Mouse (Mus musculus): ENCODE measurements around the gene Uba2. TPM values are rescaled to one million over a fixed set of nuclear protein-coding genes. Genes with fewer than 3 reads are reported as not detected.

Gene Uba2
- total and polyA plus RNA-seq, 3 experiments: 57.5 to 334 (median 253) TPM

GRCm38 (mm10) chr7:34094911-34095481 is 74.4 kb downstream of the Uba2 start, which contains the start of gene Scgb1b30:
Scgb1b30 (plus strand) TSS chr7:34095431.
- Histone ChIP-seq H3K36me3 (replicated peaks) (no peaks in the 10 kb centered on the region), H3K27me3 (ENCODE audit: insufficient read depth, low read length) (no peaks in the 10 kb centered on the region), H3K4me3 (ENCODE audit: low read depth, low read length) (no peak within 1 kb of the TSS), H3K4me1 (ENCODE audit: insufficient read depth, low read depth, low read length) (no peaks in the 10 kb centered on the region), H3K9me3 (replicated peaks) (no peaks in the 10 kb centered on the region)
- ATAC-seq (ENCODE audit: extremely low read depth, insufficient number of reproducible peaks, low FRiP score, poor library complexity, severe bottlenecking) (no peak), DNase-seq (ENCODE audit: low spot score) (no peak)
- no peak for TF ChIP-seq CTCF (IDR thresholded peaks at IDR 0.05; ENCODE audit: low read depth, low read length)
- no peak for TF ChIP-seq TAL1 (conservative IDR thresholded peaks at IDR 0.05; ENCODE audit: low read depth, low read length)
- no peak for TF ChIP-seq GATA1 (IDR thresholded peaks at IDR 0.05; ENCODE audit: borderline replicate concordance, low read length)
- no peak for TF ChIP-seq GATA2 (IDR thresholded peaks at IDR 0.05; ENCODE audit: borderline replicate concordance, low read depth, low read length)
- TF ChIP-seq POLR2AphosphoS5 (IDR thresholded peaks at IDR 0.05; ENCODE audit: insufficient replicate concordance, low read depth, low read length): no peak

Other genes starting within 250 kb of the Uba2 start
- not detected in 2 replicates for gene Scgb2b26, start 224.6 kb downstream of the Uba2 start, total RNA-seq (2014; fragmentation: Nextera tagmentation)
- not detected in 2 replicates for gene Scgb2b26, start 224.6 kb downstream of the Uba2 start, total RNA-seq (2017)
- not detected in 2 replicates for gene Scgb2b26, start 224.6 kb downstream of the Uba2 start, polyA plus RNA-seq (2012)
- gene Scgb2b27, start 155.7 kb downstream of the Uba2 start, total RNA-seq (2014; fragmentation: Nextera tagmentation): not detected in 2 replicates
- gene Scgb2b27, start 155.7 kb downstream of the Uba2 start, total RNA-seq (2017): 0.06 and 0.16 TPM in 2 replicates
- not detected in 2 replicates for gene Scgb2b27, start 155.7 kb downstream of the Uba2 start, polyA plus RNA-seq (2012)
- gene Scgb1b27, start 148.1 kb downstream of the Uba2 start, total RNA-seq (2014; fragmentation: Nextera tagmentation): not detected in 2 replicates
- gene Scgb1b27, start 148.1 kb downstream of the Uba2 start, total RNA-seq (2017): 0.44 TPM in 1 of 2 replicates, not detected in the other
- not detected in 2 replicates for gene Scgb1b27, start 148.1 kb downstream of the Uba2 start, polyA plus RNA-seq (2012)
- not detected in 2 replicates for gene Scgb1b30, start 74.2 kb downstream of the Uba2 start, total RNA-seq (2014; fragmentation: Nextera tagmentation)
- gene Scgb1b30, start 74.2 kb downstream of the Uba2 start, total RNA-seq (2017): not detected in 2 replicates
- not detected in 2 replicates for gene Scgb1b30, start 74.2 kb downstream of the Uba2 start, polyA plus RNA-seq (2012)
- not detected in 2 replicates for gene Wtip, start 36.3 kb downstream of the Uba2 start, total RNA-seq (2014; fragmentation: Nextera tagmentation)
- gene Wtip, start 36.3 kb downstream of the Uba2 start, total RNA-seq (2017): not detected in 2 replicates
- gene Wtip, start 36.3 kb downstream of the Uba2 start, polyA plus RNA-seq (2012): not detected in 2 replicates
- 36.6 and 38.6 TPM in 2 replicates for gene Pdcd2l, start 27.1 kb upstream of the Uba2 start, total RNA-seq (2014; fragmentation: Nextera tagmentation)
- gene Pdcd2l, start 27.1 kb upstream of the Uba2 start, total RNA-seq (2017): 48.3 and 49.8 TPM in 2 replicates
- 6.9 and 8.0 TPM in 2 replicates for gene Pdcd2l, start 27.1 kb upstream of the Uba2 start, polyA plus RNA-seq (2012)
- gene Gpi1, start 60.7 kb upstream of the Uba2 start, total RNA-seq (2014; fragmentation: Nextera tagmentation): 522 and 617 TPM in 2 replicates
- 590 and 664 TPM in 2 replicates for gene Gpi1, start 60.7 kb upstream of the Uba2 start, total RNA-seq (2017)
- 3,102 and 4,494 TPM in 2 replicates for gene Gpi1, start 60.7 kb upstream of the Uba2 start, polyA plus RNA-seq (2012)
- not detected in 2 replicates for gene Gm6096, start 81.4 kb upstream of the Uba2 start, total RNA-seq (2014; fragmentation: Nextera tagmentation)
- not detected in 2 replicates for gene Gm6096, start 81.4 kb upstream of the Uba2 start, total RNA-seq (2017)
- gene Gm6096, start 81.4 kb upstream of the Uba2 start, polyA plus RNA-seq (2012): not detected in 2 replicates
- gene 4931406P16Rik, start 144.0 kb upstream of the Uba2 start, total RNA-seq (2014; fragmentation: Nextera tagmentation): 39.3 and 45.7 TPM in 2 replicates
- 24.5 and 25.5 TPM in 2 replicates for gene 4931406P16Rik, start 144.0 kb upstream of the Uba2 start, total RNA-seq (2017)
- 17.9 and 23.5 TPM in 2 replicates for gene 4931406P16Rik, start 144.0 kb upstream of the Uba2 start, polyA plus RNA-seq (2012)
- gene Lsm14a, start 223.7 kb upstream of the Uba2 start, total RNA-seq (2014; fragmentation: Nextera tagmentation): 105 and 124 TPM in 2 replicates
- 73.3 and 79.5 TPM in 2 replicates for gene Lsm14a, start 223.7 kb upstream of the Uba2 start, total RNA-seq (2017)
- gene Lsm14a, start 223.7 kb upstream of the Uba2 start, polyA plus RNA-seq (2012): 42.7 and 52.3 TPM in 2 replicates

All from G1E (cell line).